Mouse (Mus musculus): ENCODE measurements around the gene Idnk. TPM values are rescaled to one million over a fixed set of nuclear protein-coding genes. Genes with fewer than 3 reads are reported as not detected.

The Idnk gene
- total and polyA plus RNA-seq, 2 experiments from 2014 or later, result 17.4 to 33.3 TPM

DNA sequence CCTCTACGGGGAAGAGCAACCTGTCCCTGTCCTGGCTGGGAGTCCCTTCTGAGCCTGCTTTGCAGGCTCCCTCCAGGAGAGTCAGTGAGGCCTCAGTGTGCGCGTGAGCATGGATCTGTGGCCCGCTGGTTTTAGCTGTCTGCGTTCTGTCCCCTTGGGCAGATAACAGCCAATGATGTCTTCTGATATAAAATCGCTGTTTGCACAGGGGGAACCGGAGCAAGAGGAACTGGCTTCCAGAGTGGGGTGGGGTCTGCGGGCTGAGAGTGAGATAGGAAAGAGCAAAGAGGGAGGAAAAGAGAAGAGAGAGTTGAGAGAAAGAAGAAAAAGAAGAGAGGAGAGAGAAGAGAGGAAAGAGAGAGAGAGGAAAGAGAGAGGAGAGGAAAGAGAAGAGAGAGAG, 413 bp upstream of the Idnk start:
- TF ChIP-seq CTCF (IDR thresholded peaks at IDR 0.05; ENCODE audit: low read depth) (no peak), EP300 (IDR thresholded peaks at IDR 0.05; ENCODE audit: low read depth) (no peak)
- DNase-seq (ENCODE audit: low spot score) (no peak), ATAC-seq (ENCODE audit: insufficient read depth, low read depth) (no peak)
- peak overlapping the region; percentile 70 for H3K4me3 ChIP-seq (ENCODE audit: low read depth, low read length)
- WGBS, result 16% methylated on average over 8 of the region's 8 CpGs
- H3K9ac ChIP-seq (replicated peaks; ENCODE audit: low read depth, low read length), result peak overlapping the region; percentile 60
- H3K36me3 ChIP-seq (replicated peaks; ENCODE audit: control insufficient read depth, insufficient read depth, low read length), result peaks cover 20% of the 10 kb centered on the region
- H3K4me2 ChIP-seq (ENCODE audit: low read depth, low read length), result peak overlapping the region; percentile 76
- H3K4me1 ChIP-seq (ENCODE audit: control insufficient read depth, insufficient read depth), result no peaks in the 10 kb centered on the region; the same call in 1 of the 2 replicates
- no peaks in the 10 kb centered on the region for H3K27me3 ChIP-seq (ENCODE audit: control insufficient read depth, insufficient read depth, low read length)
- H3K9me3 ChIP-seq (replicated peaks; ENCODE audit: control insufficient read depth, low read length), result no peaks in the 10 kb centered on the region
- H3K27ac ChIP-seq (ENCODE audit: low read depth), result peak overlapping the region; percentile 69; the same call in 1 of the 2 replicates

DNA sequence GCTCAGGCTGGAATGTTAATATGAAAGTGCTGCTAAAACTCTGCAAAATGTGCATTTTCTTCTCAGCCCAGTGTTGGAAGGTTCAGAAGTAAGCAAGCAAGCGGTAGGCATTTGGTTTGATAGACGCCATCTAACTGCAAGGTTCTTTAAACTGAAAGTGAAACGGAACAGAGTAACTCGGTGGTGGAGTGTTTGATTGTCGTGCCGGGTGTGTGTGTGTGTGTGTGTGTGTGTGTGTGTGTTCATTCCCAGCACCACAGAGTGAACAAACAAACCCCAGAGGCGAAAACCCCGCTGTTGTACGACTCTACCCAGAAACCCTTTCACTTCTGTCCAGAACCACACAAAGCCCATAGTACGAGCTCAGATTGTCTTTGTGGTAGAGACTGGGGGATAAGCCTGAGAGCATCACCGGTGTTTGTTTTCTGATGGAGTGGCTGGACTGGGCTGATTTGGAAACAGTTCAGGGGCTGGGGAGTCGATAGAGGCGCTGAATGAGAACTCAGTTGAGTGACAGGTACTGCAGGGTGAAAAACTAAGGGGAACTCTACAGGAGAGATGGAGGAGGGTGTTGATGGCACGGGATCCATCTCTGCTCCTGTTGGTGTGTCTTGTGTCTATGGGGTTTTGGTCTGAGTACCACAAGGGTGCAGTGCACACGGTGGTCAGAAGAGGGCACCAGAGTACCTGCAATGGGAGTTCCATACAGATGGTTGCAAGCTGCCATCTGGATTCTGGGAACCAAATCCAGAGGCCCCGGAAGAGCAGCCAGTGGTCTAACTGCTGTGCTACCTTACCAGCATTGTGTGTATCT, 857 bp downstream of the Idnk start:
- peak; percentile 65 for ATAC-seq (ENCODE audit: insufficient read depth, low read depth)
- peaks cover 21% of the 10 kb centered on the region for H3K36me3 ChIP-seq (replicated peaks; ENCODE audit: control insufficient read depth, insufficient read depth, low read length)
- peak overlapping the region; percentile 70 for H3K4me3 ChIP-seq (ENCODE audit: low read depth, low read length)
- H3K27ac ChIP-seq (ENCODE audit: low read depth), result peak overlapping the region; percentile 69
- peak; percentile 77 for DNase-seq (ENCODE audit: low spot score)
- peak overlapping the region; percentile 60 for H3K9ac ChIP-seq (replicated peaks; ENCODE audit: low read depth, low read length)
- H3K27me3 ChIP-seq (ENCODE audit: control insufficient read depth, insufficient read depth, low read length), result no peaks in the 10 kb centered on the region
- TF ChIP-seq EP300 (IDR thresholded peaks at IDR 0.05; ENCODE audit: low read depth) (no peak), CTCF (IDR thresholded peaks at IDR 0.05; ENCODE audit: low read depth) (peak; percentile 95)
- H3K9me3 ChIP-seq (replicated peaks; ENCODE audit: control insufficient read depth, low read length), result no peaks in the 10 kb centered on the region
- no peaks in the 10 kb centered on the region; the same call in 1 of the 2 replicates for H3K4me1 ChIP-seq (ENCODE audit: control insufficient read depth, insufficient read depth)
- H3K4me2 ChIP-seq (ENCODE audit: low read depth, low read length), result peak overlapping the region; percentile 76
- WGBS, result 4% methylated on average over 16 of the region's 16 CpGs

DNA sequence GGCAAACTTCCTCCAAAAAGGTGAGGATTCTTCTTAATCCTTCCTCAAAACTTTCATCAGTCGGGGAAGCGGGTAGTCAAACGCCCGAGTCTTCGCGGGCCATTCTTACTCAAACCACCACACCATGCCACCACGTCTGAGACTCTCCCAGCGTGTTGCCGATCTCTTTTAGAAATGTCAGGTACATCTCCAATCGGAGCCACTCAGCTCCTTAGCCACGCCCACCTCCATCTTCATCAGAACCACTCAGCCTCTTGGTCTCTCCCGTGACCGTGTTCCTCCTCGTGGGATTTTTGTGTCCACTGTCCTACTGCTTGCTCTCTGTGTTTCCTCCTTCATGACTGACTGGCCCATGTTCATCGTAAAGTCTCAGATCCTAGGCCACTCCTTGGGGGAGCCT, 3.3 kb downstream of the Idnk start:
- Histone ChIP-seq H3K36me3 (replicated peaks; ENCODE audit: control insufficient read depth, insufficient read depth, low read length) (peaks cover 27% of the 10 kb centered on the region), H3K9ac (replicated peaks; ENCODE audit: low read depth, low read length) (no peak overlapping the region), H3K27ac (ENCODE audit: low read depth) (no peak overlapping the region), H3K4me3 (ENCODE audit: low read depth, low read length) (no peak overlapping the region), H3K27me3 (ENCODE audit: control insufficient read depth, insufficient read depth, low read length) (no peaks in the 10 kb centered on the region), H3K4me1 (ENCODE audit: control insufficient read depth, insufficient read depth) (no peaks in the 10 kb centered on the region; the same call in 1 of the 2 replicates), H3K4me2 (ENCODE audit: low read depth, low read length) (no peak overlapping the region), H3K9me3 (replicated peaks; ENCODE audit: control insufficient read depth, low read length) (no peaks in the 10 kb centered on the region)
- WGBS, result 95% methylated on average over 15 of the region's 15 CpGs
- DNase-seq (ENCODE audit: low spot score) (no peak), ATAC-seq (ENCODE audit: insufficient read depth, low read depth) (no peak)
- TF ChIP-seq CTCF (IDR thresholded peaks at IDR 0.05; ENCODE audit: low read depth) (no peak), EP300 (IDR thresholded peaks at IDR 0.05; ENCODE audit: low read depth) (no peak)

- Histone ChIP-seq H3K4me2 (ENCODE audit: low read depth, low read length) (no peak overlapping the region), H3K27me3 (ENCODE audit: control insufficient read depth, insufficient read depth, low read length) (no peaks in the 10 kb centered on the region), H3K27ac (ENCODE audit: low read depth) (no peak overlapping the region), H3K9ac (replicated peaks; ENCODE audit: low read depth, low read length) (no peak overlapping the region), H3K4me3 (ENCODE audit: low read depth, low read length) (no peak overlapping the region), H3K36me3 (replicated peaks; ENCODE audit: control insufficient read depth, insufficient read depth, low read length) (peaks cover 27% of the 10 kb centered on the region), H3K4me1 (ENCODE audit: control insufficient read depth, insufficient read depth) (no peaks in the 10 kb centered on the region), H3K9me3 (replicated peaks; ENCODE audit: control insufficient read depth, low read length) (no peaks in the 10 kb centered on the region)
- DNase-seq (ENCODE audit: low spot score), result no peak
- ATAC-seq (ENCODE audit: insufficient read depth, low read depth), result no peak
- TF ChIP-seq CTCF (IDR thresholded peaks at IDR 0.05; ENCODE audit: low read depth) (no peak), EP300 (IDR thresholded peaks at IDR 0.05; ENCODE audit: low read depth) (no peak)
- WGBS, result 95% methylated on average over 12 of the region's 12 CpGs
Measured at GRCm38 (mm10) chr13:58163343-58163742, 5.9 kb downstream of the Idnk start.

- H3K4me1 ChIP-seq (ENCODE audit: control insufficient read depth, insufficient read depth), result no peaks in the 10 kb centered on the region
- H3K27me3 ChIP-seq (ENCODE audit: control insufficient read depth, insufficient read depth, low read length), result no peaks in the 10 kb centered on the region
- no peak overlapping the region for H3K9ac ChIP-seq (replicated peaks; ENCODE audit: low read depth, low read length)
- DNase-seq (ENCODE audit: low spot score) (no peak), ATAC-seq (ENCODE audit: insufficient read depth, low read depth) (no peak)
- TF ChIP-seq EP300 (IDR thresholded peaks at IDR 0.05; ENCODE audit: low read depth), result no peak
- TF ChIP-seq CTCF (IDR thresholded peaks at IDR 0.05; ENCODE audit: low read depth), result no peak
- no peaks in the 10 kb centered on the region for H3K9me3 ChIP-seq (replicated peaks; ENCODE audit: control insufficient read depth, low read length)
- H3K27ac ChIP-seq (ENCODE audit: low read depth), result no peak overlapping the region
- H3K36me3 ChIP-seq (replicated peaks; ENCODE audit: control insufficient read depth, insufficient read depth, low read length), result peaks cover 15% of the 10 kb centered on the region
- H3K4me2 ChIP-seq (ENCODE audit: low read depth, low read length), result no peak overlapping the region
- H3K4me3 ChIP-seq (ENCODE audit: low read depth, low read length), result no peak overlapping the region
Measured at GRCm38 (mm10) chr13:58168119-58168518, 10.7 kb downstream of the Idnk start.
